Mouse (Mus musculus): ENCODE data around the gene Dnali1. TPM values are rescaled to one million over a fixed set of nuclear protein-coding genes. Genes with fewer than 3 reads are reported as not detected.
A peak's percentile ranks its signal among the peaks of the same experiment; 100 is the strongest.

The Dnali1 gene
- 0.51 and 1.3 TPM in 2 replicates for polyA plus RNA-seq (2012; rRNA removed)

DNA sequence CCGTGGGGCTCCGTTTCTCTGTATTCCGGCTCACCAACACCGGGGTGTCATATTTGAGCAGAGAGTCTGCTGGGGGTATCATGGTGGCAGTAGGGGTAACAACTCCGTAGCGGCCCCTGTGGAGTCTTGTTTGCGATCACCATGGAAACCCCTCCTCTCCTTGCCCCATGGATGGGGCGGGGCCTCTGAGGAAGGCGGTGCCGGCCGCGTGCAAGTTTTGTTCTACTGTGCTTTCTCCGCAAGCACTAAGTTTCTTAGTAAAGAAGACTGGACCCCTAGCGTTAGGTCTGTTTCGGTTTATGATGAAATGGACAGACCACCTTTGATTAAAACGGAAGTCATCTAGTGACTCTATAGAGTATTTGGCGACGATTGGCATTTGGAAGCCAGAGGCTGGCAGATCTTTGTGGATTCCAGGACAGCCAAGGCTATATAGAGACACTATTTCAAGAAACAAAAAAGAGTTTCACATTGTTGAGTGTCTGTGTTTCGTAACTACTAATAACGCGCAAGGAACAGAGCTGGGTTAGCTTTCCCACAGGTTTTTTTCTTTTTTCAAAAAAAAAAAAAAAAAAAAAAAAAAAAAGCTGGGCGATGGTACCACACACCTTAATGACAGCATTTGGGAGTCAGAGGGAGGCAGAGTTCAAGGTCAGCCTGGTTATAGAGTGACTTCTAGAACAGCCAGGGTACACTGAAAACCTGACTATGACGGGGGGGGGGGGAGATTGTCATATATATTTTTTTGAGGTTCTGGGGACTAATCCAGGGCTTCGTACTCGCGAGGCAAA lies at the start of gene Dnali1:
TSS of gene Dnali1 (minus strand) at position 187 of the 791 bp plus-strand sequence.
- Histone ChIP-seq H3K4me1 (ENCODE audit: control insufficient read depth, insufficient read depth, low read length) (peaks cover 5% of the 10 kb centered on the region; the same call in 1 of the 2 replicates), H3K4me3 (ENCODE audit: insufficient read depth, low read length) (peak within 1 kb of the TSS; percentile 85), H3K27ac (ENCODE audit: insufficient read depth, low read length) (no peak within 1 kb of the TSS)
- TF ChIP-seq POLR2A (IDR thresholded peaks at IDR 0.05; ENCODE audit: extremely low read depth, insufficient read depth, low read length) (no peak), CTCF (IDR thresholded peaks at IDR 0.05; ENCODE audit: extremely low read depth, insufficient read depth, low read length) (no peak)

DNA sequence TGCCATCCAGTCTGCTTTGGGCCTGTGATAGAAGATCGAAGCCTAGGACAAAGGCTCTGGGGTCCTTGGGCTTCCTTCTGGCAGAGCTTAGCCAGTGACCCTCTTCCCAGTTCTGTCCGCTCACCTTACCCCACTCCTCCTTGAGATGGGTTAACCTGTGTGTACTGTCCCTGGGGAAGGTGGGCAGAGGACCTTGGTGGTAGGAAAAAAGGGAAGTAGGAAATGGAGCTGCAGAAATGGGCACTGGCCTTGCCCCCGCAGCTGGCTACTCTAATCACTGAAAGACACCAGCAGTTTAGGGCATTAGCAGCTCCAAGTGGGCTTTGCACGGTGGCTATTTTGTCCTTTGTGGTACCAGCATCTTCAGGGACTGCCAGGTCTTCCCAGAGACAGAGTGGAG lies 49.6 kb upstream of the Dnali1 start:
- Histone ChIP-seq H3K4me3 (ENCODE audit: insufficient read depth, low read length) (no peak overlapping the region), H3K27ac (ENCODE audit: insufficient read depth, low read length) (0 out of 2 replicates have a peak overlapping the region, but pooled peaks have one; percentile 2), H3K4me1 (ENCODE audit: control insufficient read depth, insufficient read depth, low read length) (peaks cover 14% of the 10 kb centered on the region; the same call in 1 of the 2 replicates)
- TF ChIP-seq CTCF (IDR thresholded peaks at IDR 0.05; ENCODE audit: extremely low read depth, insufficient read depth, low read length) (no peak), POLR2A (IDR thresholded peaks at IDR 0.05; ENCODE audit: extremely low read depth, insufficient read depth, low read length) (no peak)

DNA sequence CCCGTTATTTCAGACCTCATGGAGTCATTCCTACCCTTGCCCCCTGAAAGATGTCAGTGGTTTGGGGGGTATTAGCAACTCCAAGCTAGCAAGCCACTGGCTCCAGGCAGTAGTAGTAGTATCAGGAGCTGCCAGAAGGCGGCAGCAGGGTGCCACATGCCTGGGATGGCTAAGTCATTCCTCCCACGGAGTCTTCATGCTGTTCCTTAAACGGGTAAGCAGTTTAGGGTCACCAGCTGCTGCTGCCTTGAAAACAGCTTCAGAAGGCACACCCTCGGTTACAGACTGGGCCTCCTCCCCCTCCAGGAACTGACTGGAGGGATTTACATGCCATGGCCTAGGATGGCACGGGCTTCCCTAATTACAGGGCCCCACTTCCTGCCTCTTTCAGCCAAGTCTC lies 49.1 kb upstream of the Dnali1 start:
- Histone ChIP-seq H3K27ac (ENCODE audit: insufficient read depth, low read length) (0 out of 2 replicates have a peak overlapping the region, but pooled peaks have one; percentile 2), H3K4me3 (ENCODE audit: insufficient read depth, low read length) (no peak overlapping the region), H3K4me1 (ENCODE audit: control insufficient read depth, insufficient read depth, low read length) (peaks cover 14% of the 10 kb centered on the region; the same call in 1 of the 2 replicates)
- TF ChIP-seq POLR2A (IDR thresholded peaks at IDR 0.05; ENCODE audit: extremely low read depth, insufficient read depth, low read length) (no peak), CTCF (IDR thresholded peaks at IDR 0.05; ENCODE audit: extremely low read depth, insufficient read depth, low read length) (peak; percentile 85)

DNA sequence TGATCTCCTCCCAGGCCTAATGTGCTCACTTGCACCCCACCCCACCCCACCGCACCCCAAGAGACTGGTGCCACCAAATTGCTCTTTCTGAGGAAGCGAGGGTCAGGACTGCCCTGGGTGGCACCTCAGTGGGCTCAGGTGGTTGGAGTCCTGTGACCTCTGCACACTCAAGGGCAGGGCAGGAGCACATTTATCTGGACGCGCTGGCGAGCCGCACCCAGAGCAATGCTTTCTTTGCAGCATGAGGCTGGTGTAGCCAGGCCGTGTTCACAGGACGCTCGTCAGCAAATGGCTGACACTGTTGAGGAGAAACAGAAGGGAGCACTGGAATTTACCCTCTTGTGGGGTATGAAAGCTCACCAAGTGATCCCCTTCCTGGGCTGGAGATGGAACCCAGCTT lies 39.9 kb upstream of the Dnali1 start:
- no peak for TF ChIP-seq POLR2A (IDR thresholded peaks at IDR 0.05; ENCODE audit: extremely low read depth, insufficient read depth, low read length)
- TF ChIP-seq CTCF (IDR thresholded peaks at IDR 0.05; ENCODE audit: extremely low read depth, insufficient read depth, low read length), result no peak
- Histone ChIP-seq H3K27ac (ENCODE audit: insufficient read depth, low read length) (no peak overlapping the region), H3K4me1 (ENCODE audit: control insufficient read depth, insufficient read depth, low read length) (no peaks in the 10 kb centered on the region), H3K4me3 (ENCODE audit: insufficient read depth, low read length) (no peak overlapping the region)

DNA sequence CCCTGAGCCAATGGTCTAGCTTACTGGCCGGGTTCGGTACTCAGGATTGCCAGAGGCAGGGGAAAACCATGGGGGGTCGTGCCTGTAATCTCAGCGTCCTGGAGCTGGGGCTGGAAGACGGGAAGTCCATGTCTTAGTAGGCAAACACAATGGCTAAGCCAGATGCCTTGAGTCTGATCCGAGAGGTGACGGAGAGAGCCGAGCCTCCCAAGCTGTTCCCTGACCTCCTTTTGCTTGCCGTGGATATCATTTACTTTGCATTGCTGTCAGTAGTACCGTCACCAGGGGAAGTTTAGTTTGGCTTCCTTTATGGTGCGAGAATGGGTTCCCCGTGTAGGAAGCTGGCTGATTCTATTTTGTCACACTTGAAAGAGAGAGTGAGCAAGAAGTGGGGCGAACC lies 35.8 kb upstream of the Dnali1 start:
- Histone ChIP-seq H3K4me3 (ENCODE audit: insufficient read depth, low read length) (no peak overlapping the region), H3K4me1 (ENCODE audit: control insufficient read depth, insufficient read depth, low read length) (no peaks in the 10 kb centered on the region; the same call in 1 of the 2 replicates), H3K27ac (ENCODE audit: insufficient read depth, low read length) (no peak overlapping the region)
- no peak for TF ChIP-seq CTCF (IDR thresholded peaks at IDR 0.05; ENCODE audit: extremely low read depth, insufficient read depth, low read length)
- TF ChIP-seq POLR2A (IDR thresholded peaks at IDR 0.05; ENCODE audit: extremely low read depth, insufficient read depth, low read length), result no peak

DNA sequence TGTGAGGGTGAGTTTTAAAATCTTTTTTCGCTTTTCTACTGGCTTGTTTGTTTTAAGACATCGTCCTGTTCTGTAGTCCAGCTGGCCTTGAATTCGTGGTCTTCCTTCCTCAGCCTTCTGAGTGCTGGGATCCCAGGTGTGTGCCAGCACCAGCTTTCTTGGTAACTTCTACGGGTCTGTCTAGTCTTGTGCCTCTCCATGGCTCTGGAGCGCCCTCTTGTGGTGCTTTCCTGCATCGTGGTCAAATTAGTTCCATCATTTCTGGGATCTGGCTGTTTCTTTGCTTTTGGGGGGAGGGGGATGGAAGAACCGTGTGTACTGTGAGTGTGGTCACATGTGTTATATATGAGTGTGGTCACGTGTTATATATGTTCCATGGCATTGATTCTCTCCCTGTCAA lies 34.0 kb upstream of the Dnali1 start:
- Histone ChIP-seq H3K4me3 (ENCODE audit: insufficient read depth, low read length) (no peak overlapping the region), H3K4me1 (ENCODE audit: control insufficient read depth, insufficient read depth, low read length) (no peaks in the 10 kb centered on the region; the same call in 1 of the 2 replicates), H3K27ac (ENCODE audit: insufficient read depth, low read length) (no peak overlapping the region)
- TF ChIP-seq CTCF (IDR thresholded peaks at IDR 0.05; ENCODE audit: extremely low read depth, insufficient read depth, low read length), result peak; percentile 94
- TF ChIP-seq POLR2A (IDR thresholded peaks at IDR 0.05; ENCODE audit: extremely low read depth, insufficient read depth, low read length), result no peak

DNA sequence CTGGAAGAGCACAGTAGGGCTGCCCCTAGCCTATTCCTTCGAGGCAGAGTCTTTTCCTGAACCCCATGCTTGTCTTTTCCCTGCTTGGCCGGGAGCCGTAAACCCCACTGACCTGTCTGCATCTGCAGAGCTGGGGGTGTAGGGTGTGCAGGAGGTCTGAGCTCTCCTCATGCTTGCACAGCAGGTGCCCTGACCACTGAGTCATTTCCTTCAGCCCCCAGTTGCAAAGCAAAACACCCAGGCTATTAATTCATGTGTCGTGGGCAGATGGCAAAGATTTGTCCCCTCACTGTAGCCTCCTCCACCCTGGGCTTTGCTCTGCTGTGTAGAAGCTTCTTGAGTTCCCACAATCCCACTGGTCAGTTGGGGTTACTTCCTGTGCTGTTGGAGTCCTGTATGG lies 31.9 kb upstream of the Dnali1 start:
- Histone ChIP-seq H3K4me3 (ENCODE audit: insufficient read depth, low read length) (no peak overlapping the region), H3K27ac (ENCODE audit: insufficient read depth, low read length) (no peak overlapping the region), H3K4me1 (ENCODE audit: control insufficient read depth, insufficient read depth, low read length) (no peaks in the 10 kb centered on the region; the same call in 1 of the 2 replicates)
- TF ChIP-seq POLR2A (IDR thresholded peaks at IDR 0.05; ENCODE audit: extremely low read depth, insufficient read depth, low read length) (no peak), CTCF (IDR thresholded peaks at IDR 0.05; ENCODE audit: extremely low read depth, insufficient read depth, low read length) (no peak)

DNA sequence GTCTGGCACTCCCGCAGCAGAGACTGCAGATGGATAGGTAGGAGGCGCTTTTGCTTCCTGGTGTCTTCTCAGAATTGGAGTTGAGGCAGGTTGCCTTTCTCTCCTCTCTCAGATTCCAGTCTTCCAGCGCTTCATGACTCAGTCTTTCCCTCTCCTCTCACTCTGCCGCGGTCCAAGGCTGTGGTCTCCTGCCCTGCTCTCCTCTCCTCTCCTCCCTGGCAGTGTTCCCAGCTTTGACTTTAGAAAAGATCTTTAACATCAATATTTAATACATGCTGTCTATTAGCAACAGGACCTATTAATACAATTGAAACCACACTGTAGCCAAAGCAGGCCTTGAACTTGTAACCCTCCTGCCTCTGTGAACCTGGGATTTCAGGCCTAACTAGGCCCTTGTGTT lies 30.6 kb upstream of the Dnali1 start:
- TF ChIP-seq POLR2A (IDR thresholded peaks at IDR 0.05; ENCODE audit: extremely low read depth, insufficient read depth, low read length), result no peak
- H3K4me1 ChIP-seq (ENCODE audit: control insufficient read depth, insufficient read depth, low read length), result no peaks in the 10 kb centered on the region; the same call in 1 of the 2 replicates
- H3K27ac ChIP-seq (ENCODE audit: insufficient read depth, low read length), result no peak overlapping the region
- no peak overlapping the region for H3K4me3 ChIP-seq (ENCODE audit: insufficient read depth, low read length)

DNA sequence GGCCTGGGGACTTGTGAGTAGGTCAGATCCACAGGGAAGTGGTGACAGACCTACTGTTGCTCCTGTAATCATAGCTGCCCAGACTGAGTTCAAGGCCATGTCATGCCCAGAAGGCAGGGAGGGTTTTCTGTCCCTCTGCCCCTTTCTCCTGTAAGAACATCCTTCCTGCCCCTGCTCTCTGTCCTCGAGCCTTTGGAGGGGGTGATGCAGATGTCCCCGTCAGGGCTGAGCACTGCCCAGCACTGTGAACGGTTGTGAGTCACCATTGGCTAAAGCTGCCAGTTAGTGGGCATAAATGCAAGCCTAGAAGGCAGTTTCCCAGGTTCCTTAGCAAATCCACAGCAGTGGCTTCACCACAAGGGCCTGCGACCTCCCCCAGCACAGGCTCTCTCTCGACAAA lies 27.5 kb upstream of the Dnali1 start:
- no peaks in the 10 kb centered on the region; the same call in 1 of the 2 replicates for H3K4me1 ChIP-seq (ENCODE audit: control insufficient read depth, insufficient read depth, low read length)
- no peak overlapping the region for H3K27ac ChIP-seq (ENCODE audit: insufficient read depth, low read length)
- TF ChIP-seq CTCF (IDR thresholded peaks at IDR 0.05; ENCODE audit: extremely low read depth, insufficient read depth, low read length) (no peak), POLR2A (IDR thresholded peaks at IDR 0.05; ENCODE audit: extremely low read depth, insufficient read depth, low read length) (no peak)
- no peak overlapping the region for H3K4me3 ChIP-seq (ENCODE audit: insufficient read depth, low read length)

DNA sequence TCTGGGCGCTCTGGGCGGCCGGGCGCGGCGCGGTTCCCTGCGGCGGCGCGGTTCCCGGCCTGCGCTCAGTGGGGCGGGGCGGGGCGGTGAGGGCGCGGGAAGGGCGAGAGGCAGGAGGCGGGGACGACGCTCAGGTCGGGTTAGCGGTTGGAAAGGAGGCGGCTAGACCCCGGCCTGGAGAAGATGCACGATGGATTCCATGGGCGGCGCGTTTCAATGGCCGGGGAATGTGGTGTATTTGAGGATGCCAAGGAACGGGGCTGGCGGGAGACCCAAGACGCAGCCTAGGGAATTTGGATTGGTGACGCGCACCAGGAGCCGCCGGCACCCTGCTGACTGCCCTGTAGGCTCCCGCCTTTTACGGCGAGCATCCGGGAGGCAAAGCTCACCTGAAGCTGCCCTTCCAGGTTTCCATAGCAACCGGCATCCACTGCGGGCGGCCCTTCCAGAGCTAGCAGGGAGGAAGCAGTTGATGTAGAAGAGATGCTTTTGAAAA lies 19.9 kb upstream of the Dnali1 start:
- Histone ChIP-seq H3K27ac (ENCODE audit: insufficient read depth, low read length) (peak overlapping the region; percentile 98), H3K4me1 (ENCODE audit: control insufficient read depth, insufficient read depth, low read length) (peaks cover 7% of the 10 kb centered on the region; the same call in 1 of the 2 replicates), H3K4me3 (ENCODE audit: insufficient read depth, low read length) (peak overlapping the region; percentile 69)
- TF ChIP-seq POLR2A (IDR thresholded peaks at IDR 0.05; ENCODE audit: extremely low read depth, insufficient read depth, low read length) (no peak), CTCF (IDR thresholded peaks at IDR 0.05; ENCODE audit: extremely low read depth, insufficient read depth, low read length) (no peak)

All from cortical plate, adult 2 months (tissue).